Mouse (Mus musculus): ENCODE data around the gene Kdr.

Gene Kdr

GRCm38 (mm10) chr5:75978374-75979100 lies at the start of gene Kdr:
TSS of gene Kdr (minus strand) at chr5:75978458.
- peak; percentile 73 to 82 for DNase-seq (ENCODE audit: low spot score in 2 of 2)

GRCm38 (mm10) chr5:76026805-76027204 lies 48.5 kb upstream of the Kdr start:
- DNase-seq (ENCODE audit: low spot score in 2 of 2) = no peak

GRCm38 (mm10) chr5:76025996-76026665 lies 47.9 kb upstream of the Kdr start:
- peak; percentile 29 to 32 for DNase-seq (ENCODE audit: low spot score in 2 of 2)

GRCm38 (mm10) chr5:76023011-76023773 lies 44.9 kb upstream of the Kdr start:
- peak; percentile 31 to 43 for DNase-seq (ENCODE audit: low spot score in 2 of 2)

- no peak for DNase-seq (ENCODE audit: low spot score in 2 of 2)
Observed at GRCm38 (mm10) chr5:76022436-76022835, 44.2 kb upstream of the Kdr start.

GRCm38 (mm10) chr5:76018321-76018720 lies 40.1 kb upstream of the Kdr start:
- no peak for DNase-seq (ENCODE audit: low spot score in 2 of 2)

GRCm38 (mm10) chr5:76016086-76016485 lies 37.8 kb upstream of the Kdr start:
- DNase-seq (ENCODE audit: low spot score in 2 of 2) = peak in 1 of 2 experiments; percentile 31

- DNase-seq (ENCODE audit: low spot score in 2 of 2) = peak; percentile 62 to 78
Observed at GRCm38 (mm10) chr5:76013881-76014431, 35.7 kb upstream of the Kdr start.

GRCm38 (mm10) chr5:76006403-76006802 lies 28.1 kb upstream of the Kdr start:
- DNase-seq (ENCODE audit: low spot score in 2 of 2) = no peak

GRCm38 (mm10) chr5:75990212-75990611 lies 12.0 kb upstream of the Kdr start:
- no peak for DNase-seq (ENCODE audit: low spot score in 2 of 2)

- DNase-seq (ENCODE audit: low spot score in 2 of 2) = no peak
Observed at GRCm38 (mm10) chr5:75987530-75987929, 9.3 kb upstream of the Kdr start.

GRCm38 (mm10) chr5:75980521-75981311 lies 2.5 kb upstream of the Kdr start:
- no peak for DNase-seq (ENCODE audit: low spot score in 2 of 2)

- peak in 1 of 2 experiments; percentile 32 for DNase-seq (ENCODE audit: low spot score in 2 of 2)
Observed at GRCm38 (mm10) chr5:75979108-75979507, 850 bp upstream of the Kdr start.

- DNase-seq (ENCODE audit: low spot score in 2 of 2) = peak; percentile 30 to 32
Observed at GRCm38 (mm10) chr5:75977441-75978373, 551 bp downstream of the Kdr start.

GRCm38 (mm10) chr5:75976696-75977095 lies 1.6 kb downstream of the Kdr start:
- no peak for DNase-seq (ENCODE audit: low spot score in 2 of 2)

GRCm38 (mm10) chr5:75975398-75975797 lies 2.9 kb downstream of the Kdr start:
- DNase-seq (ENCODE audit: low spot score in 2 of 2) = no peak

GRCm38 (mm10) chr5:75974543-75975130 lies 3.6 kb downstream of the Kdr start:
- peak; percentile 28 to 47 for DNase-seq (ENCODE audit: low spot score in 2 of 2)

- peak in 1 of 2 experiments; percentile 46 for DNase-seq (ENCODE audit: low spot score in 2 of 2)
Observed at GRCm38 (mm10) chr5:75969887-75970286, 8.4 kb downstream of the Kdr start.

- no peak for DNase-seq (ENCODE audit: low spot score in 2 of 2)
Observed at GRCm38 (mm10) chr5:75962558-75962957, 15.7 kb downstream of the Kdr start.

Measured in heart, adult 9 months (tissue).